Mouse (Mus musculus) heart, postnatal 36 days (tissue): ENCODE results near the gene Boc. TPM values are rescaled to one million over a fixed set of nuclear protein-coding genes. Genes with fewer than 3 reads are reported as not detected.

Experiments used
- DNase-seq, 2 experiments: peaks; one replicate each; pipeline ENCODE4 v3.0.0; 2021 to 2022
- intact Hi-C: fragments of 180-260 bp; cut with DNase I; formaldehyde crosslinking; loops from one replicate; pipeline ENCODE4 v1.15.1; 2025
- total RNA-seq, 2 experiments: library from RNA; stranded (reverse); gene quantifications; 2 replicates each; pipeline ENCODE4 v1.2.3; 2021

Boc gene
- total RNA-seq, 2 experiments from 2014 or later = 4.8 to 5.9 TPM

DNA sequence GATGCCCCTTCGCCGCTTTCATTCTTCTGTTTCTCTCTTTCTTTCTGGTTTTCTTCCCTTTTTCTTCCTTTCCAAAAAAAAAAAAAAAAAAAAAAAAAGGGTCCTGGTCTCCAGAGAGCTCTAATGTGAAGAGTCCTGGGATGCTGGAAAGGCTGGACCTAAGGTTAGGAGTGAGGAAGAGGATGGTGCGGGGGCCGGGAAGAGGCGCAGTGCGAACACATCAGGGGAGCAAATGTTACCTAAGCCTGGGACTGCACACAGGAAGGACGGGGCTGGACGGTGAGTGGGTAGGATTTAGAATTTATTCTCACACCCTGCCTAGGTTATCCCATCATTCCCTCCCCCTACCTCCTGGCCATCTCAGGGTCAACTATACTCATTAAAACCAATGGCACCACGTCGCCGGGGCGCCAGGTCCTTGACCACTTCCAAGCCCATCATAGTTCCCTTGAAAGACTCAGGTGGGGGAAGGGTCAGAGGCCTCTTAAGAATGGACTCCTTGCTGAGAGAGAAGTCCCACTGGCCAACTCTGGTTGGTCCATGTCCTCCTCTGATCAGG is 27.4 kb downstream of the Boc start:
- DNase-seq = no peak
- intact Hi-C loops = no loop called here

DNA sequence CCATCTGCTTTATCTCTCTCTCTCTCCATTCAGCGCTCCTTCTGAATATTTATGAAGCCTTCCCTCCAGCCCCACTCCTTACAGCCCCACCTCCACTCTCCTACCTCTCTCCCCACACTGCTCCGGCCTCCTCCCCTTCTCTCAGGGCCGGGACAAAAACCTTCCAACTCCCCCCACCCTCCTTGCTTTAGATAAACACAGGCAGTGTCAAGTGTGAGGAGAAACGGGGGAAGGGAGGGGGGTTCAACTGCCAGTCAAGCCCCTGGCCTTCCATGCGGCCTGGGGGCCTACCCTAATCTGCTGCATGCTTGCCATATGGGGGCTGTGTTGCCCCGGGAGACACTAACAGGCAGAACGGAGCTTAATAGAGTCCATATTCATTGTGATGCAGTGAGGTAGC is 27.9 kb downstream of the Boc start:
- intact Hi-C loops = no loop called here

DNA sequence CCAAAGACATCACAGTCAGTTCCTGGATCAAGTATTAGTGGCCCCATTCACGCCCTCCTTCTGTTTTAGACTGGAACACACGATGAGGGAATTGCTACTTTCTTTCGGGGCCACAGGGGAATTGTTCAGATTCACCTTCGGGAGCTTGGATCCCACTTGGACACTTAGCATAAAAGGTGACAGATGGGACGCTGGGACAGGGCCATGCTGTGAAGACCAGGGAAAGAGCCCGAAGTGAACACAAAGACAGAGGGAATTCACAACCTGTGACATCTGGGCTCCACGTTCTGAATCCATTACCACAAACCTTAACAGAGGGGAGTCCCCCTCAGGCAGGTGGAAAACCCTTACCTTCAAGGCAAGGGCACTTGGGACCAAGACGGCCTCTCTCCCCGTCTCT is 28.5 kb downstream of the Boc start:
- DNase-seq = no peak
- intact Hi-C loops = no loop called here

More for the DNA sequence above, 27.9 kb downstream of the Boc start:
- DNase-seq = no peak

DNA sequence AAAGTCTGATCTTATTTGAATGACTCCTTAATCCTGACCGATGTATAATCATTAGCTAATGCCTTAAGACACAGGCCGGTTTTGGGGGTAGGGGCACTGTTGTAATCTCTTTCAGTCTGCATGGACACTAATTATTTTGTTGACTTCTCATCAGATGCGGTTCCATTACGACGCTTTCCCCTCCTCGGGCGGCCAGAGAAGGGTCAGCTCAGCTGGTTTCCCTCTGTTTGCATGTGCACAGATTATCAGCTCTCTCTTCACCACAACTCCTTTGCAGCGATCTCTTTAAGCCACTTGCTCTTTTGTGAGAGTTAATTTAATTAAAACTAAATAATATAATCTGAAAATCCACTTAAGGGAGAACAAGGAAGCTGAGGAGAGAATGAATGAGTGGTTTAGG is 29.0 kb downstream of the Boc start:
- intact Hi-C loops = no loop called here
- DNase-seq = no peak

DNA sequence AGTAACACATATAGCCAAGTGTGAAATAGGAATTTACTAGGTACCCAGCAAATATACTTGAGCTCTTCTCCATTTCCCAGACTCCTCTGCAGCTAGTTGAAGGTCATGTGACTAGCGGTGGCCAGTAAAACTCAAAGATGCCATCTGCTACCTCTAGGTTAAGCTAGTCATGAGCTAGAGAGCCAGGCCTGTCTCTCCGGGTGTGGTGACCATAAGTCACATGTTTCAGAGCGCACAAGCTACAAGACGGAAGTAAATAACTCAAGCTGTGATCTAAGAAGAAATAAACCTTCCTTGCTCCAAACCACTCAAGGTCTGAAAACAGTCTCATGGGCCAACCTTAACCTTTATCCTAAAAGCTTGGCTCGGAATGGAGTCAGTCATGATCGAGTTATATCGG is 29.7 kb downstream of the Boc start:
- intact Hi-C loops = no loop called here
- DNase-seq = no peak

DNA sequence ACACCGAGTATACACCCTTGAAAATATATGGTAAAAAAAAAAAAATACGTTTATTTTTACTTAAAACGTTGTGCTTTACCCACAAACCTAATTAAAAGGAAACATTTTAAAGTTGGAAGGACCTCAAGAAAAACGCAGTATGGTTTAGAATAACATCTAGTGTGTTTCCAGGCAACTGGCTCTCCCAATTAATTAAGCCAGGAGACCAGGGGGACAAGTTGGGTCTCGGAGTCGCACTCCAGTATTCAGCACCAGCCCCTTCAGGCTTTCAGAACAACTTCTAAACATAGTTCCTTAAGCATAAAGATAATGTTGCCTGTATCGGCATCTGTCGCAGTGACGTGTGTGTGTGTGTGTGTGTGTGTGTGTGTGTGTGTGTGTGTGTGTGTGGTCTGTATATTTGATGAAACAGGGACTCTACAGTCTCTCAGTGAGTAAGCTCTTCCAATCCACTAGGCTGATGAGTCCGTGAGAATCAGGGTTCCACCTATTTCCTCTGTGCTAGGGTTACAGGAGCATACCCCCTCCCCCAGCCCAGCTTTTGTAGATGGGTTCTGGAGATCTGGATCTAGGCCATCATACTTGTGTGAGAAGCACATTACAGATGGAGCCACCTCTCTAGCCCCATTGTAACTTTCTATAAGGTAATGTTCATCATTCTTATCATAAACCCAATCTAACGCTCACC is 31.3 kb downstream of the Boc start:
- intact Hi-C loops = no loop called here
- DNase-seq = no peak

DNA sequence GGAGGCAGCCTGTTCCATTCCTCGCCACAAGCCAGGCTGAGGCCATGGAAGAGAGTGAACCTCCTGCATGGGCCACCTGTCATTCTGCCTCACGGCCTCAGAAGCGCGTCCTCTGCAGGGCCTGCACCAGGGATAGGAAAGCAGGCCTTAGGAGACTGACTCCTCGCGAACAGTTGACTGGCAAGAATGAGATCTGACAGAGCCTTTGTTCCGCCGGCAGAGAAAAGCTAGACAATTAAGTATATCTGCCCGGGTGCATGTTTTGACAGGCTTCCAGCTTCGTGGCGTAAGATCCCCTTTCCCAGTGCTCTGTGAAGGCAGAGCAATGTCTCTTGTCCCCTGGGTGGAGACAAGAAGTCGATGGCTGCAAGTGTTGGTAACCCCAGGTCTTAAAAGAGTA is 32.0 kb downstream of the Boc start:
- no peak for DNase-seq
- intact Hi-C loops = no loop called here

DNA sequence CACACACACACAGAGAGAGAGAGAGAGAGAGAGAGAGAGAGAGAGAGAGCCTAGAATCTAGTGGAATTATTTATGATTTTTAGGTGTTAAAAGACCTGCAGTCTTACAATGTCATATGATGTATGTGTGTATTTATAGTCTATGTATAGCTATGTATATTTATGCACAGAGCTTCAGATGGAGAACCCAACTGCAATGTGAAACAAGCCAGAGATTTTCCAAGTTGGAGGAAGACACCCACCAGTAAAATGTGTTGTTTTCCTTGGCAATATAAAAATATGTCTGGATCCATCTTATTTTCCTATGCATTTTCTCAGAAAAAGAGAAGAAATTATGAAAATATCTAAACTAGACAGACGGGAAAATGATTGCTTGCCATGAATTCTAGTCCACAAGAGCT is 32.7 kb downstream of the Boc start:
- intact Hi-C loops = no loop called here
- no peak for DNase-seq

DNA sequence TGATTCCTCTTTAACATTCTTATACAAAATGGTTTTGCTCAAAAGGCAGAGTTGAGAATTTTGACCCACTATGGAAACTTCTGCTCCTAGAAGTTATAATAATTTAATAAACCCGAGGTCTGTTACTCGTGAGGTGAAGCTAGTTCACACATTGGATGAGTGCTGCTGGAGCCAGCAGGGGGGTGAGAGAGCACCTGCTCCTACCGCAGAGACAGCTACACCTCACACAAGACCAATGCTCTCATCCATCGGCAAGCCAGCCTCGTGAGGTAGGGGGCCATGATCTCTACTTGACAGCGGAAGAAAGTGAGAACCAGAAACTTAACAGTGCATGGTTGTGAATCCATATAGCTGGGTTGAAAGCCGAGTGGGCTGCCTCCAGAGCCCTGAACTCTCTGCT is 35.1 kb downstream of the Boc start:
- no peak for DNase-seq
- intact Hi-C loops = no loop called here

DNA sequence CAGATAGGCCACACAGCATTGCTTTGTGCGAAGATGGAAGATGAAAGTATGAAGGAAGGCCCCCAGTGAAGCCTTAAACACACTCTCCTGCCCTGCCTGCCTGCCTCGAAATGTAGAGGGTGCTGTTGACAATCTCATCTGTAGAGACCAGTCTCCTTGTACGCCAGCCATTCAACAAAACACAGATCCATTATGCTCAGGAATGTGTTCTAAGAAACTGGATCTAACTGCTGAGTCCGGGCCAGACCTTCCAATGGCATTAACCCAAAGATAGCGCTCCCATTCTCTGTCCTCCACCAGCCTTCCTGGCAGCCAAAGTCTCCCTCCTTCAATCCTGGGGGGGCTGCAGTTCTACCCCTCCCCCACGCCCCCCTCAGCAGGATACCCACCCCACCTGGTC is 42.2 kb downstream of the Boc start:
- DNase-seq = no peak
- intact Hi-C loops = no loop called here

DNA sequence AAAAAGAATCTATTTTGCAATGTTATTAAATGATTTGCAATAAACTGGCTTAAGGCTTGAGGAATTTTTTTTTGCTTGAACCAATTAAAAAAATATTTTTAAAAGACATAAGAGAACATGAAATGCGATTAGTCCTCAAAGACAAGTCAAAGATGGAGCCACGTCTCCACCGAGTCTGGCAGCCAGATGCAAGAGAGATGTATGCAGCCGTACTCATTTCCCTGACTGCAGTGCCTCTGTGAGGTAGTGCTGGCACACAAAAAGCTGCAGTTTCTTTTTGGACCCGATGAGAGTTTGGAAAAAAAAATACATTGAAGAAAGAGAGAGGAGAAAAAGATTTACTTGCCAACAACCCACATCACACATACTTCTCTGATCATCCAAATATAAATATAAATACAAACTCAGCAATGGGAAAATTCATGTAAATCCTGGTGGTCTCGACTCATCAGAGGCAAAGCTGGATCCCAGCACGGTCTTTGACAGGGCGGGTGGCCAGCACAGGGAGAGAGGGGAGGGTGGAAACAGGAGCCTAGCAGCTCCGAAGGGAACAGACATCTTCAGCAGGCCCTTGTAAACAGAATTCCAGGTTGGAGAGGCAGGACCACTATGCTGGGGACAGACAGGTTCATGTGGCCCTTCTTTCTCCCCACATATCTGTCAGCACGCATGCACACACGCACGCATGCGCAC is 48.0 kb downstream of the Boc start:
- intact Hi-C loops = no loop called here

DNA sequence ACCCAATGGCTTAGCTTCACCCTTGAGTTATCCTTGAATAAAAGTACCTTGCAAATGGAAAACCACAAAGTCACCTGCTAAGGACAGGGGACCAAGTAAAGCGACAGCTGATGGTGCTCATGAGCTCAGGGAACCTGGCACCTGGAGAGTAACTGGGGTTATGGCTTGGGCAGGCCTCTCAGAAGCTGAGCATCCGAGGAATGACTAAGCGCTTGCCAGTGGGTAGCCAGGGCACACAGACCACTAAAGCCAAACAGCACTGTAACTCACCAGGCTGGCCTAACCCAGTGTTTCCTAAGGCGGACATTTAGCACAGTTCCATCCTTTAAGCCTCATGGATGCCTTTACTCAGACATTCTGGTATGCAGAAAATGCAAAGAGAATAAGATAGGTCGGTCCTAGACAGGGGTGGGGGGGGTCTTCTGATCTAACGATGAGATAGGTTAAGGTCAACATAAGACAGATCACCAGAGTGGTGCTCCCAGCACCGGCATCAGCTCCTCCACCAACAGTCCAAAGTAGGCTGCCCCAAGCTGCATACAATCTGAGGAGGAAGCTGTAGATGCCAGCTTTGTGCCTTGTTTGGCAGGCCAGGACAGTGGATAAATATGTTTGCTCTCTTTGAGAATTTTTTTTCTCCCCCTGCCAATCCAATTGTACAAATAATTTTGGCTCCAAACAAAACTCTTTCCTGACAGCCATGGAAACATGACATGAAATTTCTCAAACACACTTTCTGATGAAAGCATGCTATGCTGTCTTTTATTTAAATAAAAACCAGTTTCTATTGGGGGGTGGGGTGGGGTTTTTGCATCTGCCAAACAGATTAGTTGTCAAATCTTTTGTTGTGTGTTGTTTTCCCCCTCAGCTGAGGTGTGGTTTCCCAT is 49.0 kb downstream of the Boc start:
- intact Hi-C loops = no loop called here
- no peak for DNase-seq

More for the DNA sequence above, 48.0 kb downstream of the Boc start:
- DNase-seq = no peak

DNA sequence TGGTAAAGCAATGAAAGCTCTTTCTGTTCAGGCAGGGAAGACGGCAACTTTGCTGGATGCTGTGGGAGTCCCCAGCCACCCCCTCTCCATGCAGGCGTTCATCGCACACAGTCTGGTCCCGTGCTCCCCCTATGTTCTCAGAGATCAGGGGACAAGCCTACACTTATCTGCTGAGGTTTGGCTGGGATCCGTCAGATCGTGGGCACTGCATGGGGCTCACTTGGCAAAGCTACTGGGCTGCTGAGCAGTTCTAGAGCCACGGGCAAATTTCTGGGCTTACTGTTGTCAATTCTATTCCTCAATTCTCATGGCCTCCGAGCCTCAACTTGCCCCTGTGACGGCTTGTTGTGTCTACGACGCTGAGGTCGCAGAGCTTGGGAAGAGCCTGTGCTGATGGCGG is 49.9 kb downstream of the Boc start:
- intact Hi-C loops = no loop called here
- no peak for DNase-seq

DNA sequence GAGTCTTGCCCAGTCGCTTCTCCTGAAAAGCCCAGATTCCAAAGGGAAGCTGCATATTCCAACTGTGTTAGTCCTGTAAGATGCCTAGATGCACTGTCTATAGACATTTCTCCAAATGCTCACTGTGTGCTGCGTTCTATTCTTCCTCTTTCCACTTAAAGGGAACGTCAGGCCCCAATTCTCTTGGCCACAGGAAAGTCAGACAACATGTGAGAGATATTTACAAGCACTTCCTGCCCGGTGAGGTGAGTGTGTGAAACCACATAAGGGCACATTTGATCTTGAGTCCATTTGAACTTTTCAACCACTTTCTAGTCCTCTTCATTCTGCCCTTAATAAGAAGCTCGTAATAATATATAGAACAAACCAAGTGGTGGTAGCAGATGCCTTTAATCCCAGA is 50.7 kb downstream of the Boc start:
- intact Hi-C loops = no loop called here
- DNase-seq = no peak

DNA sequence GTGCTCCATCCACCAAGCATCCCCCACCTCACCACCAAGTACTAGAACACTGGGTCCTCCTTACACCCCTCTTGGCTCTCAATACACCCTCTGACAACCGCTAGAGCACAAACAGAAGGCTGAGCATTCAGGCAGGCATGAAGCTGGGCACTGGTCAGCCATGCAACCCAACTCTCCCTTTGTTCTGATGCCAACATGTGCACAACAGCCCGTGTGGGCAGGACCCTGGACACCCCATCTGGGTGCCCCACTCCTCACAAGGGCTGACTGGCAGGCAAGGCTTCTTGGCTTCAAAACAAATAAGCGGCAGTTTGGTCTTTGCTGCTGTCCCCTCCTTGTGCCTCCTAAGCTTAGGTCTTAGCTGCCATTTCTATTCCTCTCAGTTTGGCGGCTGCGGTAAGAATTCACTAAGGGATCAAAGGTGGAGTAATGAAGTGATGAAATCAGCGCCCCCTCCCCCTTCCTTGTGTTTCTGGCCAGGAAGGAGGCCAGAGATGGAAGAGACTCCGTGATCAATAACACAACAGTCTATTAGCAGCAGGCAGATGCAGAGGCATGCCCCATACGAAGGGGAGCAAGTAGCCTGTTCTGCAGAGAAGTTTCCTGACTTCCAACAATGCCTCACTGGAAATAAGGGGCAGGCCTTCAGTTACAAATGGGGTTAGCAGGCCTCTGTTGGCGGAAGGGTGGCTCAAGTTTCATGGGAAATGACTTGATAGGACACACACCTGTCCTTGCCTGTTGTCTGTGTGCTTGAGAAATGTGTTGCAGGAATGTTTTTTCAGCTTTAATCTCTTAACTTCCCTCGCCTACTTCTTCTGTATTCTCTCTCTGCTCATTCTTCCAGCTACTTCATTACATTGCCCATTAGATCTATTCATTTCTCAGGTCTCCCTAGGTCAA is 51.4 kb downstream of the Boc start:
- intact Hi-C loops = no loop called here
- no peak for DNase-seq

DNA sequence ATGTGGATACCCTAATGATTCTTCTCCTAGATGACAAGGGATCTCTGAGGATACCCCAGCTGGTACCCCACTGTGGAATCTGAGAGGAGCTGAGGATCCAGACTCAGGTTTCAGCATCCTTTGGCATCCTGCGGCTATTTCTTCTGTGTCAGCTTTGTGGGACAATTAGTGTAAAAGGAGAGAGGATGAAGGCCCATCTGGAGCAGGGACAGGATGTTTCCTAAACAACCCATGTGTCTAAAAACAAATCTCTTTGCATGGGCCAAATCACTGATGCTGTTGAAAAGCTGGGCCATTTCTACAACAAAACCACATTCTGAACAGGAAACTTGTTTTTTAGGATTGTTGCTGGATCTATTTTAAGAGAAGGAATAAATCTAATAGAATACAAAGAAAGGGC is 53.5 kb downstream of the Boc start:
- intact Hi-C loops = no loop called here
- no peak for DNase-seq

DNA sequence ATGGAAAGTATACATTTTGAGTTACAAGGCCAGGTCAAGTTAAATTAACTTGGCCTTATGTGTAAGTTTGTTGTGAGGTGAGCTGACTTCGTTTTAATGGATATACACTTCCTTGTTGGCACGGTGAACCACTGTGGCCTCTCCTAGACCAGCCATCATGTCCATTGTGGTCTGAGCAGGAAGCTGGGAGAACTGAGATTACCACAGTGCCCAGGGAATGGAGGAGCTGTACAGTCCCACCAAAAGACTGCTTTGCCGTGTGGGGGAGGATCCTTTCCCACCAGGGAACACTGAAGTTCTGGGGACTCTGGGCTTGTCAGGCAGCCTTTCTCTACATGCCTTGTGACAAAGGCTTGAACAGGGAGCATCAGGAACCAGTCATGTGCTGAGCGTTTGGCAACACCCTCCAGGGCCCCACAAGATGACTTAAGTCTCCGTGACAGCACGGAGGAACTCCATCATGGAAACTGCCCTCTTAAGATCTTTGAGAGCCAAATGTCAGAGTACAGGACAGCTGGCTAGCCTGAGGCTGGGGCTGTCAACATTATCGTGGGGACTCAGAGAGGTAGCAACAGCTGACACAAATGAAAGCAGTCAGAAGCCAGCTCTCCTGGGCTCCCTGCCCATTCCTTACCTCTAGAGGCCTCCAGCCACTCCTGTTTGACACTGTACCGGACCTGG is 55.7 kb downstream of the Boc start:
- peak; percentile 18 to 32 for DNase-seq
- intact Hi-C loops = no loop called here

DNA sequence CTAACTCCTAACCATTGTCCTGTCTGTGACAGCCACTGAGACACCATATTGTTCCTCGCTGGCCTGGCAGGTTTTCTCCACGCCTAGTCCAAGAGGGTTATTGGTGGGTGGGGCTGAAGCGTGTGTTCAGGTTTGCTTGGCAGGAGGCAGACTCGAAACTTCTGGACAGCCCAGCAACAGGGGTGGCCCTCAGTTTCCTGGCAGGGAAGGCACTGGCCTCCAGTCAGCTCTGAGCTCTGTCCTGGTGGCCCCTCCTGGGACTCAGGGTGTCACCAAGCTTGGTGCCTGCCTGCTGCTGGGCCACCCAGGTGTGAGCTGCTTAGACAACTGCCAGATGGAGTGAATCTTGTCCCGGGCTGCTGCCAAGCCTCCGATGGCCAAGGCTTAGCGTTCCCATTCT is 56.4 kb downstream of the Boc start:
- intact Hi-C loops = no loop called here
- DNase-seq = peak; percentile 23 to 43

DNA sequence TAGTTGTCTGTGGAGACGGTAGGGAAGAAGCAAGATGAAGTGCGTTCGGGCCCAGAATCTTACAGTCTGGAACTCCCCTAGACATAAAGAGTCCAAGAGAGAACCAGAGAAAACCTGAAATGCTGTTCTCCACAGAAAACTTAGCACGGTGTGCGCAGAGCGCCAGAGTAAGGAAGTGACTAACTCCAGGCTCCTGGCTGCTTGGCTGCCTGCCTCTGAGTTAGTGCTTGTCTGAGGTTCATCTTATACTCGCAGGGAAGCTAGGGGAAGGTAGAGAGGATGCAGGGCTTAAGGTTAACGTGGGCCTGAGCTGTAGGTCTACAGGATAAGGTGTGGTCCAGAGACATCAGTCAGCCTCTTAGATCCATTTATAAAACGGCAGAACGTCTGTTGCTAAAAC is 56.9 kb downstream of the Boc start:
- intact Hi-C loops = no loop called here
- no peak for DNase-seq

DNA sequence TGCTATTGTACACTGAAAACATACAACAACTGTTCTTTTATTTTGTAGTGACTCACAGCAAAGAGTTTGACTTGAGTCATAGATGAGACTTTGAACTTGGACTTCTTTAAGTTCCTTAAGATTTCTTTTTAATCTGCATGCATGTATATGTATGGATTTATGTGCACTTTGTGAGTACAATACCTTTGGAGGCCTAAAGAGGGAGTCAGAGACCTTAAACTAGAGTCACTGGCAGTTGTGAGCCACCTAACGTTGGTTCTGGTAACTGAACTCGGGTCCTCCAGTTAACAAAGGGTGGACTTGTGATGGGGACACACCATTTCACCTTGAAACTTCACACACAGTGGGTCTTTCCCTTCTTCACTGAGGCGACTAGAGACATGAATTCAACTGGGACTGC is 60.2 kb downstream of the Boc start:
- no peak for DNase-seq
- intact Hi-C loops = no loop called here
